Mouse (Mus musculus): Measurements from ENCODE around the gene Il17rc. TPM values are rescaled to one million over a fixed set of nuclear protein-coding genes. Genes with fewer than 3 reads are reported as not detected.

Gene Il17rc
- polyA plus RNA-seq, 1 experiment, result 10.9 TPM

DNA sequence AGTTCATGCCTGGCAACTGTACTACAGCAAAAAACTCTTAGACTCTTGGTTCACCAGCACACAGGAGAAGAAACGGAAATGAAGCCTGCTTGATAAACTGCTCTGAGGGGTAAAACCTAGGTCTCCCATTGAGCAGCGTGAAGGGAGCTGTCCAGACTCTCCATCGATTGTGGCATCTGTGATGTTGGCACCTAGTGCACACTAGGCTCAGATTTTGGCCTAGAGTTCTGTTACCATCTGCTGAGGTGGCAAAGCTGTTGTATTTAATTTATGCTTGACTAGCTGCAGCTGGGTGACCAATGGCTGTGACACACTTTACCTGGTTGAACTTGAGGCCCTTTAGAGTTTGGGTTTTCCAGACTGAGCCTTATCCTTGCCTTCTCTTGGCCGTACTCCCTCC lies 23.6 kb upstream of the Il17rc start:
- Histone ChIP-seq H3K36me3 (ENCODE audit: control insufficient read depth, insufficient read depth, low read length) (peaks cover 11% of the 10 kb centered on the region), H3K27me3 (ENCODE audit: control insufficient read depth, insufficient read depth, low read length) (no peaks in the 10 kb centered on the region), H3K4me3 (ENCODE audit: extremely low read depth, insufficient read depth, insufficient read length) (no peak overlapping the region), H3K4me1 (ENCODE audit: control insufficient read depth, insufficient read depth, insufficient read length) (no peaks in the 10 kb centered on the region), H3K27ac (ENCODE audit: insufficient read depth, low read length) (no peak overlapping the region)
- TF ChIP-seq POLR2A (IDR thresholded peaks at IDR 0.05; ENCODE audit: low read depth, low read length) (no peak), CTCF (IDR thresholded peaks at IDR 0.05; ENCODE audit: extremely low read depth, insufficient read depth, insufficient read length, insufficient replicate concordance) (no peak)
- WGBS, result 93% methylated on average over 4 of the region's 4 CpGs
- no peak for DNase-seq (ENCODE audit: low read depth in 1 of 2, low spot score in 2 of 2)

DNA sequence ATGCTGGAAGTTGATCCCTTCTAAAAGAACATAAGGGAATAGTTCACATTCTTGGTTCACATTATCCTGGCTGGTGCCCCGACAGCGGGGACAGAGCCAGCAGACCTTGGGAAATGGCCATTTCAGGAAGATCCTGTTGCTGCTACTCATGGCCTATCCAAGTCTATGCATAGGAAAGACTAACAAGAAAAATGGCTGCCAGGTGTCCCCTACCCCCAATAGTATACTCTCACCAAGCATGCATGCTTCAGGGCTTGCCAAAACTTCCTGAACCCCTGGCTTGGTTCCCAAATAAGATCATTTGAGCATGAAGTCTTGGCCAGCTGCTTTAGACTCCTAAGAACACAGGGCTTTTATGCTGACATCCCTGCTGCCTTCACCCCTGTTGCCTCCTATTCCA lies 19.4 kb upstream of the Il17rc start:
- DNase-seq (ENCODE audit: low read depth in 1 of 2, low spot score in 2 of 2), result no peak
- H3K36me3 ChIP-seq (ENCODE audit: control insufficient read depth, insufficient read depth, low read length), result peaks cover 9% of the 10 kb centered on the region
- WGBS, result 88% methylated on average over 2 of the region's 2 CpGs
- no peak overlapping the region for H3K27ac ChIP-seq (ENCODE audit: insufficient read depth, low read length)
- TF ChIP-seq POLR2A (IDR thresholded peaks at IDR 0.05; ENCODE audit: low read depth, low read length) (no peak), CTCF (IDR thresholded peaks at IDR 0.05; ENCODE audit: extremely low read depth, insufficient read depth, insufficient read length, insufficient replicate concordance) (no peak)
- H3K4me1 ChIP-seq (ENCODE audit: control insufficient read depth, insufficient read depth, insufficient read length), result no peaks in the 10 kb centered on the region; the same call in 1 of the 2 replicates
- no peaks in the 10 kb centered on the region for H3K27me3 ChIP-seq (ENCODE audit: control insufficient read depth, insufficient read depth, low read length)
- no peak overlapping the region for H3K4me3 ChIP-seq (ENCODE audit: extremely low read depth, insufficient read depth, insufficient read length)

DNA sequence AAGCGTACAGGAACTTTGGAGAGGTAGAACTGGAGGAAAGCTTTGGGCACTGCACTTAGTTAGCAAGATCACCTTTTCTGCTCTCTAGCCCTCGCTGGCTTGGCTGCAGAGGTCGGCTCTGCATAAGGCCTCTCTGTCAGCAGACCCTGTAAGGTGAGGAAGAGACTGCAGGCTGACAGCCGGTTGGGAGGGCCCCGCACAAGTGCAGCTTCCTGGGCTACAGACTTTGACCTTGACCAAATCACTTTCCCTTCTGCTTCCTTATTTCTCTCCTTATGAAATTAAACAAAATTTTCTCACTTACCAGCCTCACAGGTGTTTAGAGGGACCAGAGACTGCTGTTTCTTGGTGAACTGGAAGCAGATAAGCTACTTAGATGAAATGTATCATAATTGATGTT lies 16.2 kb upstream of the Il17rc start:
- WGBS, result 22% methylated on average over 5 of the region's 5 CpGs
- Histone ChIP-seq H3K27me3 (ENCODE audit: control insufficient read depth, insufficient read depth, low read length) (no peaks in the 10 kb centered on the region), H3K4me1 (ENCODE audit: control insufficient read depth, insufficient read depth, insufficient read length) (peaks cover 3% of the 10 kb centered on the region; the same call in 1 of the 2 replicates), H3K27ac (ENCODE audit: insufficient read depth, low read length) (no peak overlapping the region), H3K36me3 (ENCODE audit: control insufficient read depth, insufficient read depth, low read length) (no peaks in the 10 kb centered on the region), H3K4me3 (ENCODE audit: extremely low read depth, insufficient read depth, insufficient read length) (no peak overlapping the region)
- TF ChIP-seq POLR2A (IDR thresholded peaks at IDR 0.05; ENCODE audit: low read depth, low read length), result no peak
- TF ChIP-seq CTCF (IDR thresholded peaks at IDR 0.05; ENCODE audit: extremely low read depth, insufficient read depth, insufficient read length, insufficient replicate concordance), result no peak
- no peak for DNase-seq (ENCODE audit: low read depth in 1 of 2, low spot score in 2 of 2)

DNA sequence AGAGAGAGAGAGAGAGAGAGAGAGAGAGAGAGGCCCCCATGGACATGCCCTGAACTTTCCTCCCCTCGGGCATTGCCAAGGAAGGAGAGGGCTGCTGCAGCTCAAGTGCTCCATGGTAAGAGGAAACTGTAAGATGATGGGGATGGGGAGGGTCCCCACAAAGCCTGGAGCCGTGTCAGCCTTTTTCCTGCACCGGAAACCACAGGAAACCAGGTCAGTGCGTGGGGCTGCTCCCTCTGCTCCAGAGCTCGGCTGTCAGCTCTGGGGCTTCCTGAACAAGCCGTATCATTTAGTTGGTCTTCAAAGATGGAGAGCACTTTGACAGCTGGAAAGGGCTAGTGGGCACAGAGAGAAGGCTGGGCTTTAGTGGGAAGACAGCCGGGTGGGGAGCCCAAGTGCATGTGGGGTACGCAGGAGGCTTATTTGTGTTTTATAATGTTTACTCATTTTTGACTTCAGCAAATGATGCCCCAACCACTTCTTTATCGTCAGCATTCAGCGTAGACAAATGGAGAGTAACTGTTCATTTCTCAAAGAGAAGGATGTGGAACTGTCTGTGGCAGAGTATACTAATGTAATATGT lies 13.2 kb upstream of the Il17rc start, which contains the start of gene Il17re:
Gene Il17re, plus strand, starts transcription at position 533 of the 583 bp plus-strand sequence.
- H3K27me3 ChIP-seq (ENCODE audit: control insufficient read depth, insufficient read depth, low read length), result no peaks in the 10 kb centered on the region
- H3K27ac ChIP-seq (ENCODE audit: insufficient read depth, low read length), result no peak within 1 kb of the TSS
- no peak for DNase-seq (ENCODE audit: low read depth in 1 of 2, low spot score in 2 of 2)
- H3K4me1 ChIP-seq (ENCODE audit: control insufficient read depth, insufficient read depth, insufficient read length), result peaks cover 3% of the 10 kb centered on the region; the same call in 1 of the 2 replicates
- TF ChIP-seq CTCF (IDR thresholded peaks at IDR 0.05; ENCODE audit: extremely low read depth, insufficient read depth, insufficient read length, insufficient replicate concordance), result no peak
- TF ChIP-seq POLR2A (IDR thresholded peaks at IDR 0.05; ENCODE audit: low read depth, low read length), result no peak
- H3K4me3 ChIP-seq (ENCODE audit: extremely low read depth, insufficient read depth, insufficient read length), result no peak within 1 kb of the TSS
- 9% methylated on average over 10 of the region's 10 CpGs for WGBS
- no peaks in the 10 kb centered on the region for H3K36me3 ChIP-seq (ENCODE audit: control insufficient read depth, insufficient read depth, low read length)

DNA sequence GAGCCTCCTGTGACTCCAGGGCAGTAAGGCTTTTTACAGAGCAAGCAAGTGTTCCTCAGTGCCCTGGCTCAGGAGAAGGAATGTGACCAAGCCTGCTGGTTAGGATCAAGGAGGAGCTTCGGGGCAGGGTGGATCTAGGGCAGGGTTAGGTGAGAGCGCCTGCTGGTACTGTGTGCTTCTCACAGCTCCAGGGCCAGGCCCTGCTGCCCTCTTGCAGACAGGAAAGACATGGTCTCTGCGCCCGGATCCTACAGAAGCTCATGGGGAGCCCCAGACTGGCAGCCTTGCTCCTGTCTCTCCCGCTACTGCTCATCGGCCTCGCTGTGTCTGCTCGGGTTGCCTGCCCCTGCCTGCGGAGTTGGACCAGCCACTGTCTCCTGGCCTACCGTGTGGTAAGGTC lies 12.6 kb upstream of the Il17rc start:
- DNase-seq (ENCODE audit: low read depth in 1 of 2, low spot score in 2 of 2), result no peak

DNA sequence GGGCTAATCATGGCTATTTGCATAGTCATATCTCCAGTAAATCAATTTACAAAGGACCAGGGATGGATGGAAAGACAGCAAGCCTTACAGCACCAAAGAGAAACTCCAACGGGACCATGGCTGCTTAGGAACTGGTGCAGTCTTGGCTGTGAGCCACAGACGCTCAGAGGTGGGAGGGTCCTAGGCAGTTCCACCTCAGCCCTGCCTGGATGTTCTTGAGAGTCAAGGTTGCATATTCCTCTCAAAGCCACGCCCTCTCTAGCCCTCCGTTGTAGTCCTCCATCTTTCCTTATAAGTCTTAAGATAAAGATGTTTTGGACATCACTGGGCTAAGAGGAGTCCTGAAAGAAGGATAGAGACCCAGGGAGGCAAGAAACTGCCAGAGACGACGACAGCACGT lies 7.2 kb upstream of the Il17rc start:
- Histone ChIP-seq H3K27ac (ENCODE audit: insufficient read depth, low read length) (no peak overlapping the region), H3K4me1 (ENCODE audit: control insufficient read depth, insufficient read depth, insufficient read length) (no peaks in the 10 kb centered on the region), H3K36me3 (ENCODE audit: control insufficient read depth, insufficient read depth, low read length) (no peaks in the 10 kb centered on the region), H3K4me3 (ENCODE audit: extremely low read depth, insufficient read depth, insufficient read length) (no peak overlapping the region), H3K27me3 (ENCODE audit: control insufficient read depth, insufficient read depth, low read length) (no peaks in the 10 kb centered on the region)
- DNase-seq (ENCODE audit: low read depth in 1 of 2, low spot score in 2 of 2), result no peak
- TF ChIP-seq POLR2A (IDR thresholded peaks at IDR 0.05; ENCODE audit: low read depth, low read length), result no peak
- 83% methylated on average over 7 of the region's 7 CpGs for WGBS

More for the DNA sequence above, 12.6 kb upstream of the Il17rc start:
- 56% methylated on average over 10 of the region's 10 CpGs for WGBS
- TF ChIP-seq POLR2A (IDR thresholded peaks at IDR 0.05; ENCODE audit: low read depth, low read length), result no peak
- TF ChIP-seq CTCF (IDR thresholded peaks at IDR 0.05; ENCODE audit: extremely low read depth, insufficient read depth, insufficient read length, insufficient replicate concordance), result no peak
- H3K27me3 ChIP-seq (ENCODE audit: control insufficient read depth, insufficient read depth, low read length), result no peaks in the 10 kb centered on the region
- peaks cover 3% of the 10 kb centered on the region; the same call in 1 of the 2 replicates for H3K4me1 ChIP-seq (ENCODE audit: control insufficient read depth, insufficient read depth, insufficient read length)
- H3K27ac ChIP-seq (ENCODE audit: insufficient read depth, low read length), result no peak overlapping the region
- no peak overlapping the region for H3K4me3 ChIP-seq (ENCODE audit: extremely low read depth, insufficient read depth, insufficient read length)
- H3K36me3 ChIP-seq (ENCODE audit: control insufficient read depth, insufficient read depth, low read length), result no peaks in the 10 kb centered on the region

DNA sequence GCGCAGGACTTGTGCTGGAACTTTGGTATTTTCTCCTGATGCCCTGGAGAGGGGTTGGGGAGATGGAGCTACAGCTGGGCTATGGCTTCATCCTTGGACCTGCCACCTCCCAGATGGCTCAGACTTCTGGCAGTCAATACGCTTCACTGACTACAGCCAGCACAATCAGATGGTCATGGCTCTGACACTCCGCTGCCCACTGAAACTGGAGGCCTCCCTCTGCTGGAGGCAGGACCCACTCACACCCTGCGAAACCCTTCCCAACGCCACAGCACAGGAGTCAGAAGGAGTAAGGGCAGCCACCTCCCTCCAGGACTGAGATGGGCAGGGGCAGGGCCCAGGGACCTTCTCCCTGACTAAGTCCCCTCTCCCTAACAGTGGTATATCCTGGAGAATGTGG lies 5.6 kb upstream of the Il17rc start:
- 82% methylated on average over 5 of the region's 5 CpGs for WGBS
- no peaks in the 10 kb centered on the region for H3K36me3 ChIP-seq (ENCODE audit: control insufficient read depth, insufficient read depth, low read length)
- H3K27ac ChIP-seq (ENCODE audit: insufficient read depth, low read length), result no peak overlapping the region
- H3K27me3 ChIP-seq (ENCODE audit: control insufficient read depth, insufficient read depth, low read length), result no peaks in the 10 kb centered on the region
- TF ChIP-seq POLR2A (IDR thresholded peaks at IDR 0.05; ENCODE audit: low read depth, low read length) (no peak), CTCF (IDR thresholded peaks at IDR 0.05; ENCODE audit: extremely low read depth, insufficient read depth, insufficient read length, insufficient replicate concordance) (no peak)
- DNase-seq (ENCODE audit: low read depth in 1 of 2, low spot score in 2 of 2), result no peak
- peaks cover 4% of the 10 kb centered on the region; the same call in 1 of the 2 replicates for H3K4me1 ChIP-seq (ENCODE audit: control insufficient read depth, insufficient read depth, insufficient read length)
- no peak overlapping the region for H3K4me3 ChIP-seq (ENCODE audit: extremely low read depth, insufficient read depth, insufficient read length)
